Mouse (Mus musculus) embryonic fibroblast, embryonic 13.5 days (primary cell): ENCODE results near the gene Ggn.

Experiments used
- CTCF ChIP-seq: IDR thresholded peaks from 2 replicates; pipeline ENCODE4 v1.5.1; 2011; ENCODE audit warnings: mild to moderate bottlenecking, control low read depth, low read length, moderate library complexity, borderline replicate concordance; ENCODE audit not compliant: insufficient read depth
- POLR2A ChIP-seq: IDR thresholded peaks from 2 replicates; pipeline ENCODE4 v1.6.1; 2011; ENCODE audit warnings: low read depth, mild to moderate bottlenecking, control low read depth, low read length, moderate library complexity

DNA sequence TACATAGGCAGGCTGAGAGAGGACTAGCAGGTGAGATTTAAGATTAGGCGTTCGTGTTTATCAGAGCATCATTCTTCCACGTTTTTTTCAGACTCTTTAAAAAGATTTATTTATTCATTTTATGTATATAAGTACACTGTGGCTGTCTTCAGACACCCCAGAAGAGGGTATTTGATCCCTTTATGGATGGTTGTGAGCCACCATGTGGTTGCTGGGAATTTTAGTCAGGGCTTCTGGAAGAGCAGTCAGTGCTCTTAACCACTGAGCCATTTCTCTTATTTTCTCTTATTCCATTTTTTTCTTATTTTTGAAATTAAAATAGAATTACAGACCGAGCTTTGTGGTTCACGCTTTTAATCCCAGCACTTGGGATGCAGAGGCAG is 10.8 kb downstream of the Ggn start:
- TF ChIP-seq CTCF (no peak), POLR2A (no peak)
